Mouse (Mus musculus) liver, postnatal 0 days (tissue): ENCODE data around the gene B3gat2. TPM values are rescaled to one million over a fixed set of nuclear protein-coding genes. Genes with fewer than 3 reads are reported as not detected.

Experiments
- ATAC-seq: fragments of 200-750 bp; cut with Nextera tagmentation; 2 replicates; pipeline ENCODE4 v1.8.0; 2017; ENCODE audit warnings: mild to moderate bottlenecking, moderate library complexity
- DNase-seq: peaks from one replicate; pipeline ENCODE4 v3.0.0-alpha.2; 2016
- H3K27ac ChIP-seq: fragments of 300-500 bp; sonication (generic); 2 replicates; pipeline ENCODE4 v1.5.1; 2014; ENCODE audit warnings: antibody characterized with exemption, moderate library complexity, mild to moderate bottlenecking, low read depth
- H3K27me3 ChIP-seq: fragments of 300-500 bp; sonication (generic); 2 replicates; pipeline ENCODE4 v1.6.1; 2014; ENCODE audit warnings: low read length, control low read depth, mixed read lengths; ENCODE audit not compliant: insufficient read depth
- H3K36me3 ChIP-seq: fragments of 300-500 bp; sonication (generic); replicated peaks from 2 replicates; pipeline ENCODE4 v1.6.1; 2014; ENCODE audit warnings: mild to moderate bottlenecking, control low read depth, low read length, moderate library complexity, mixed read lengths; ENCODE audit not compliant: insufficient read depth
- H3K4me1 ChIP-seq: fragments of 300-500 bp; sonication (generic); 2 replicates; pipeline ENCODE4 v1.6.1; 2014; ENCODE audit warnings: antibody characterized with exemption, mild to moderate bottlenecking, control low read depth; ENCODE audit not compliant: insufficient read depth
- H3K4me2 ChIP-seq: fragments of 300-500 bp; sonication (generic); 2 replicates; pipeline ENCODE4 v1.6.1; 2014; ENCODE audit warnings: low read depth, mild to moderate bottlenecking, low read length, moderate library complexity, mixed read lengths
- H3K4me3 ChIP-seq: fragments of 300-500 bp; sonication (generic); 2 replicates; pipeline ENCODE4 v1.5.1; 2014; ENCODE audit warnings: low read depth, low read length
- H3K9ac ChIP-seq: fragments of 300-500 bp; sonication (generic); replicated peaks from 2 replicates; pipeline ENCODE4 v1.6.1; 2014; ENCODE audit warnings: mild to moderate bottlenecking, moderate library complexity
- H3K9me3 ChIP-seq: fragments of 300-500 bp; sonication (generic); 2 replicates; pipeline ENCODE4 v1.6.1; 2016; ENCODE audit warnings: mild to moderate bottlenecking, control low read depth, low read length, mixed read lengths
- CTCF ChIP-seq: sonication (generic); IDR thresholded peaks from 2 replicates; pipeline ENCODE4 v1.5.1; 2016; ENCODE audit warnings: antibody characterized with exemption, low read depth
- EP300 ChIP-seq: IDR thresholded peaks from 2 replicates; pipeline ENCODE4 v1.6.1; 2016; ENCODE audit warnings: antibody characterized with exemption, low read depth, mild to moderate bottlenecking
- WGBS: fragments of 180-500 bp; shearing (Covaris S2); extraction: QIAGEN DNeasy Blood & Tissue Kit; methylation state at CpG from one replicate; pipeline ENCODE4 v1.1.7; 2014; ENCODE audit not compliant: insufficient replicate concordance; 5-methylcytosine and 5-hydroxymethylcytosine counted together
- polyA plus RNA-seq: library from polyadenylated mRNA; unstranded; fragments of >200 nt; fragmentation: Nextera tagmentation; extraction: Ambion mirVana; gene quantifications from 2 replicates; pipeline ENCODE4 v1.2.1, GENCODE M21; 2015

B3gat2 gene
- polyA plus RNA-seq, 1 experiment from 2014 or later, result 0.12 TPM

GRCm38 (mm10) chr1:23826887-23827758 lies 65.6 kb downstream of the B3gat2 start:
- TF ChIP-seq EP300, result no peak
- TF ChIP-seq CTCF, result peak; percentile 81
- Histone ChIP-seq H3K27me3 (no peaks in the 10 kb centered on the region), H3K4me1 (no peaks in the 10 kb centered on the region), H3K9me3 (no peaks in the 10 kb centered on the region), H3K36me3 (no peaks in the 10 kb centered on the region), H3K27ac (no peak overlapping the region), H3K9ac (no peak overlapping the region), H3K4me2 (no peak overlapping the region), H3K4me3 (no peak overlapping the region)
- ATAC-seq (0 out of 2 replicates have a peak, but pooled peaks have one; percentile 40), DNase-seq (peak; percentile 44)
- 37% methylated on average over 13 of the region's 13 CpGs for WGBS

- DNase-seq (no peak), ATAC-seq (no peak)
- no peak overlapping the region for H3K4me3 ChIP-seq
- 70% methylated on average over 7 of the region's 7 CpGs for WGBS
- H3K36me3 ChIP-seq, result no peaks in the 10 kb centered on the region
- TF ChIP-seq CTCF, result no peak
- no peak for TF ChIP-seq EP300
- H3K9me3 ChIP-seq, result no peaks in the 10 kb centered on the region
- H3K27me3 ChIP-seq, result no peaks in the 10 kb centered on the region
- H3K9ac ChIP-seq, result no peak overlapping the region
- no peaks in the 10 kb centered on the region for H3K4me1 ChIP-seq
- H3K27ac ChIP-seq, result no peak overlapping the region
- H3K4me2 ChIP-seq, result no peak overlapping the region
Observed at GRCm38 (mm10) chr1:23834246-23834645, 72.7 kb downstream of the B3gat2 start.

- no peaks in the 10 kb centered on the region for H3K9me3 ChIP-seq
- ATAC-seq (no peak), DNase-seq (no peak)
- H3K27me3 ChIP-seq, result no peaks in the 10 kb centered on the region
- peaks cover 2% of the 10 kb centered on the region; the same call in 1 of the 2 replicates for H3K36me3 ChIP-seq
- no peak overlapping the region for H3K27ac ChIP-seq
- H3K4me1 ChIP-seq, result no peaks in the 10 kb centered on the region
- WGBS, result 66% methylated on average over 9 of the region's 9 CpGs
- no peak overlapping the region for H3K4me2 ChIP-seq
- no peak overlapping the region for H3K9ac ChIP-seq
- no peak overlapping the region for H3K4me3 ChIP-seq
- TF ChIP-seq EP300 (no peak), CTCF (no peak)
Observed at GRCm38 (mm10) chr1:23834819-23835218, 73.3 kb downstream of the B3gat2 start.

- Histone ChIP-seq H3K4me1 (no peaks in the 10 kb centered on the region), H3K27me3 (no peaks in the 10 kb centered on the region), H3K9ac (no peak overlapping the region), H3K27ac (no peak overlapping the region), H3K4me3 (no peak overlapping the region), H3K36me3 (peaks cover 2% of the 10 kb centered on the region; the same call in 1 of the 2 replicates), H3K4me2 (no peak overlapping the region), H3K9me3 (no peaks in the 10 kb centered on the region)
- DNase-seq (no peak), ATAC-seq (no peak)
- no peak for TF ChIP-seq EP300
- no peak for TF ChIP-seq CTCF
- 52% methylated on average over 4 of the region's 4 CpGs for WGBS
Observed at GRCm38 (mm10) chr1:23836630-23837029, 75.1 kb downstream of the B3gat2 start.

GRCm38 (mm10) chr1:23840924-23841323 lies 79.4 kb downstream of the B3gat2 start:
- H3K27ac ChIP-seq, result no peak overlapping the region
- no peak for ATAC-seq
- DNase-seq, result no peak

GRCm38 (mm10) chr1:23842629-23843028 lies 81.1 kb downstream of the B3gat2 start:
- TF ChIP-seq EP300, result no peak
- no peak for TF ChIP-seq CTCF
- WGBS, result 83% methylated on average over 3 of the region's 3 CpGs
- Histone ChIP-seq H3K9ac (no peak overlapping the region), H3K4me3 (no peak overlapping the region), H3K4me1 (no peaks in the 10 kb centered on the region), H3K9me3 (no peaks in the 10 kb centered on the region), H3K27me3 (no peaks in the 10 kb centered on the region), H3K36me3 (peaks cover 30% of the 10 kb centered on the region), H3K4me2 (no peak overlapping the region), H3K27ac (no peak overlapping the region)
- ATAC-seq (no peak), DNase-seq (no peak)

More at GRCm38 (mm10) chr1:23840924-23841323, 79.4 kb downstream of the B3gat2 start:
- Histone ChIP-seq H3K4me1 (no peaks in the 10 kb centered on the region), H3K27me3 (no peaks in the 10 kb centered on the region), H3K9me3 (no peaks in the 10 kb centered on the region), H3K36me3 (peaks cover 17% of the 10 kb centered on the region), H3K4me3 (no peak overlapping the region), H3K4me2 (no peak overlapping the region), H3K9ac (no peak overlapping the region)
- TF ChIP-seq EP300 (no peak), CTCF (no peak)
